Mouse (Mus musculus) myocyte (in vitro differentiated cells): Measurements from ENCODE around the gene Mab21l1.

Source experiments
- CEBPB ChIP-seq: IDR thresholded peaks from 2 replicates; pipeline ENCODE4 v1.6.1; 2011; ENCODE audit warnings: mild to moderate bottlenecking, moderate library complexity; ENCODE audit not compliant: poor library complexity, insufficient read depth, severe bottlenecking
- E2F4 ChIP-seq: IDR thresholded peaks from one replicate; pipeline ENCODE4 v1.6.1; 2011; ENCODE audit warnings: mild to moderate bottlenecking, control low read depth, moderate library complexity; ENCODE audit not compliant: insufficient read depth
- MAX ChIP-seq: IDR thresholded peaks from one replicate; pipeline ENCODE4 v1.6.1; 2011; ENCODE audit warnings: low read depth, mild to moderate bottlenecking, control low read depth
- MYOD1 ChIP-seq, 3 experiments: IDR thresholded peaks; one replicate each; pipeline ENCODE4 v1.6.1; 2011; ENCODE audit warnings: control low read depth in 2 of 3, low read depth in 2 of 3, mild to moderate bottlenecking in 2 of 3, moderate library complexity in 1 of 3; ENCODE audit not compliant: insufficient read length in 2 of 3, control insufficient read depth in 1 of 3
- MYOG ChIP-seq, 3 experiments: IDR thresholded peaks; one replicate each; pipeline ENCODE4 v1.6.1; 2011; ENCODE audit warnings: control low read depth in 2 of 3, low read depth in 2 of 3, mild to moderate bottlenecking in 2 of 3; ENCODE audit not compliant: insufficient read length in 2 of 3, control insufficient read depth in 1 of 3, insufficient read depth in 1 of 3
- POLR2A ChIP-seq: IDR thresholded peaks from one replicate; pipeline ENCODE4 v1.6.1; 2011; ENCODE audit warnings: low read depth, mild to moderate bottlenecking, control low read depth, moderate library complexity; ENCODE audit not compliant: insufficient read length
- POLR2AphosphoS2 ChIP-seq: IDR thresholded peaks from one replicate; pipeline ENCODE4 v1.6.1; 2011; ENCODE audit warnings: low read depth, control low read depth; ENCODE audit not compliant: insufficient read length
- SRF ChIP-seq: IDR thresholded peaks from one replicate; pipeline ENCODE4 v1.6.1; 2011; ENCODE audit warnings: low read depth; ENCODE audit not compliant: control insufficient read depth, insufficient read length
- USF1 ChIP-seq: IDR thresholded peaks from one replicate; pipeline ENCODE4 v1.6.1; 2011; ENCODE audit warnings: low read depth, mild to moderate bottlenecking, control low read depth, moderate library complexity

- TF ChIP-seq POLR2A (no peak), MAX (no peak), MYOD1 (IDR thresholded peaks at IDR 0.05; ENCODE audit: control insufficient read depth in 1 of 3, insufficient read length in 2 of 3, low read depth in 2 of 3) (no peak), SRF (no peak), USF1 (no peak), E2F4 (no peak), CEBPB (no peak), MYOG (IDR thresholded peaks at IDR 0.05; ENCODE audit: control insufficient read depth in 1 of 3, insufficient read depth in 1 of 3, insufficient read length in 2 of 3, low read depth in 2 of 3) (no peak), POLR2AphosphoS2 (no peak)
These were observed 31.8 kb upstream of the Mab21l1 start for GRCm38 (mm10) chr3:55750445-55751065.
